Mouse (Mus musculus): ENCODE data around the gene Scaf8. TPM values are rescaled to one million over a fixed set of nuclear protein-coding genes. Genes with fewer than 3 reads are reported as not detected.
"Not testable (repeated sequence)": the region's sequence is repeated elsewhere in the genome, so short reads cannot be mapped to it uniquely, and the experiment has no call there.

The Scaf8 gene
- polyA plus RNA-seq, 1 experiment from 2014 or later, result 45.4 TPM

GRCm38 (mm10) chr17:3162905-3163304 is 48.1 kb downstream of the Scaf8 start:
- DNase-seq (ENCODE audit: low read depth, low spot score) (no peak), ATAC-seq (peak; percentile 86)
- in situ Hi-C loops (cut with MboI; ENCODE audit: low pct_unique_long_range_greater_than_20kb), result no loop called here
- POLR2A ChIA-PET, result interaction anchor here (1.2 kb wide), 1 partner anchor 10 kb away, joined by 3 read pairs; no protein-coding TSS in a partner anchor
- H3K27me3 ChIP-seq, result no peaks in the 10 kb centered on the region
- CTCF ChIA-PET, result interaction anchor here (1.4 kb wide), 2 partner anchors 15 to 24 kb away, joined by 3 read pairs; no protein-coding TSS in a partner anchor
- no peak for TF ChIP-seq CTCF (IDR thresholded peaks at IDR 0.05)

GRCm38 (mm10) chr17:3180425-3180945 is 65.7 kb downstream of the Scaf8 start:
- H3K27me3 ChIP-seq; POLR2A ChIA-PET; in situ Hi-C loops (cut with MboI; ENCODE audit: low pct_unique_long_range_greater_than_20kb): not testable (repeated sequence)
- peak; percentile 42 for DNase-seq (ENCODE audit: low read depth, low spot score)
- ATAC-seq, result peak; percentile 94
- CTCF ChIA-PET, result interaction anchor here (1.0 kb wide), 1 partner anchor 27 kb away, joined by 3 read pairs; no protein-coding TSS in a partner anchor

GRCm38 (mm10) chr17:3195483-3195882 is 80.7 kb downstream of the Scaf8 start:
- in situ Hi-C loops (cut with MboI; ENCODE audit: low pct_unique_long_range_greater_than_20kb); H3K27me3 ChIP-seq; ATAC-seq; POLR2A ChIA-PET; CTCF ChIA-PET; DNase-seq (ENCODE audit: low read depth, low spot score): not testable (repeated sequence)

- no peak for TF ChIP-seq CTCF (IDR thresholded peaks at IDR 0.05)
- POLR2A ChIA-PET, result no interaction called here
- in situ Hi-C loops (cut with MboI; ENCODE audit: low pct_unique_long_range_greater_than_20kb), result no loop called here
- DNase-seq (ENCODE audit: low read depth, low spot score) (no peak), ATAC-seq (no peak)
- H3K27me3 ChIP-seq, result no peaks in the 10 kb centered on the region
- CTCF ChIA-PET, result no interaction called here
These were observed 85.6 kb downstream of the Scaf8 start for GRCm38 (mm10) chr17:3200328-3200727.

- ChIA-PET CTCF (interaction anchor here (1.3 kb wide), 1 partner anchor 11 kb away, joined by 3 read pairs; no protein-coding TSS in a partner anchor), POLR2A (no interaction called here)
- no peaks in the 10 kb centered on the region for H3K27me3 ChIP-seq
- ATAC-seq (no peak), DNase-seq (ENCODE audit: low read depth, low spot score) (no peak)
- in situ Hi-C loops (cut with MboI; ENCODE audit: low pct_unique_long_range_greater_than_20kb), result no loop called here
- TF ChIP-seq CTCF (IDR thresholded peaks at IDR 0.05), result no peak
These were observed 89.1 kb downstream of the Scaf8 start for GRCm38 (mm10) chr17:3203916-3204315.

- CTCF ChIA-PET, result interaction anchor here (0.8 to 2.9 kb wide), 4 partner anchors 13 to 19 kb away, joined by 3 to 9 read pairs (median 4); no protein-coding TSS in a partner anchor
- in situ Hi-C loops (cut with MboI; ENCODE audit: low pct_unique_long_range_greater_than_20kb), result no loop called here
- no peak for TF ChIP-seq CTCF (IDR thresholded peaks at IDR 0.05)
- no peak for DNase-seq (ENCODE audit: low read depth, low spot score)
- POLR2A ChIA-PET, result no interaction called here
- no peaks in the 10 kb centered on the region for H3K27me3 ChIP-seq
- peak; percentile 49 for ATAC-seq
These were observed 90.1 kb downstream of the Scaf8 start for GRCm38 (mm10) chr17:3204826-3205405.

- ChIA-PET CTCF (interaction anchor here (1.0 to 2.9 kb wide), 2 partner anchors 17 to 26 kb away, joined by 3 to 9 read pairs; no protein-coding TSS in a partner anchor), POLR2A (no interaction called here)
- no peak for TF ChIP-seq CTCF (IDR thresholded peaks at IDR 0.05)
- in situ Hi-C loops (cut with MboI; ENCODE audit: low pct_unique_long_range_greater_than_20kb), result no loop called here
- ATAC-seq, result no peak
- no peak for DNase-seq (ENCODE audit: low read depth, low spot score)
- no peaks in the 10 kb centered on the region for H3K27me3 ChIP-seq
These were observed 92.0 kb downstream of the Scaf8 start for GRCm38 (mm10) chr17:3206527-3207398.

GRCm38 (mm10) chr17:3207529-3208240 is 92.9 kb downstream of the Scaf8 start:
- in situ Hi-C loops (cut with MboI; ENCODE audit: low pct_unique_long_range_greater_than_20kb), result no loop called here
- CTCF ChIA-PET, result interaction anchor here (1.0 to 2.9 kb wide), 2 partner anchors 16 to 27 kb away, joined by 3 to 9 read pairs; no protein-coding TSS in a partner anchor
- DNase-seq (ENCODE audit: low read depth, low spot score) (no peak), ATAC-seq (no peak)
- POLR2A ChIA-PET, result no interaction called here
- no peak for TF ChIP-seq CTCF (IDR thresholded peaks at IDR 0.05)
- H3K27me3 ChIP-seq, result no peaks in the 10 kb centered on the region

GRCm38 (mm10) chr17:3208471-3208870 is 93.7 kb downstream of the Scaf8 start:
- in situ Hi-C loops (cut with MboI; ENCODE audit: low pct_unique_long_range_greater_than_20kb), result no loop called here
- no peak for DNase-seq (ENCODE audit: low read depth, low spot score)
- no peaks in the 10 kb centered on the region for H3K27me3 ChIP-seq
- no peak for TF ChIP-seq CTCF (IDR thresholded peaks at IDR 0.05)
- CTCF ChIA-PET, result no interaction called here
- POLR2A ChIA-PET, result no interaction called here
- no peak for ATAC-seq

- no peak for DNase-seq (ENCODE audit: low read depth, low spot score)
- CTCF ChIA-PET, result no interaction called here
- no peak for TF ChIP-seq CTCF (IDR thresholded peaks at IDR 0.05)
- POLR2A ChIA-PET, result no interaction called here
- in situ Hi-C loops (cut with MboI; ENCODE audit: low pct_unique_long_range_greater_than_20kb), result no loop called here
- ATAC-seq, result no peak
- no peaks in the 10 kb centered on the region for H3K27me3 ChIP-seq
These were observed 94.8 kb downstream of the Scaf8 start for GRCm38 (mm10) chr17:3209581-3209980.

Data from Patski (cell line).